20 mouse cellular contexts compared by ENCODE assay signal in the genomic region with DNA sequence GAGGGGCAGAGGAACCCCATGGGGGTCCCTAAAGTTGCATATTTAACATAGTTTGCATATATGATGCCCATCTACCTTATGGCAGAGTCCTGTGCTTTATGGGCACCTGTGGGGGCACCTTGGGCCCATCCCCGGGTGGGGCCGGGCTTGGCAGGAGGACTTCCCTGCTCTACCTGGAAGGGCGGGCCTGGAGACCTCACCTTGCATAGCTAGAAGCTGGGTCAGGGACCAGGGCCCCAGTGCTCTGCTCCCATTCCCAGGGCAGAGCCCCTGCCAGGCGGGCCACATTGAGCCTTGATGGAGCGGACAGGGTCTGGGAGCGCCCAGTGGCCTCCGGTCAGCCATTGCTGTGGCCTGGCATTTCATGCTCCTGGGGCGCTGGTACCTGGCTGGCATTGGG. TPM values are rescaled to one million over a fixed set of nuclear protein-coding genes. Genes with fewer than 3 reads are reported as not detected.
DNase-seq lines count a peak whose midpoint lies in the region; ATAC-seq and TF ChIP-seq lines count a peak whose summit lies in the region.
"Had no signal": no experiment of that assay in that cellular context is flagged by ENCODE, and none has a peak within 500 bp of the region (broad histone marks: within the 10 kb centered on the region; RNA-seq: fewer than 3 reads in every experiment).

No protein-coding gene starts in this region.

- WGBS in forebrain, embryonic 10.5 days: 90% methylated on average over 8 of the region's 8 CpGs
- WGBS in forebrain, embryonic 16.5 days: 90% methylated on average over 8 of the region's 8 CpGs
- WGBS in kidney, embryonic 14.5 days: 91% methylated on average over 8 of the region's 8 CpGs
- WGBS in kidney, adult 2 months: over 99% methylated on average over 8 of the region's 8 CpGs
- WGBS in midbrain, embryonic 11.5 days: 92% methylated on average over 8 of the region's 8 CpGs
- WGBS in midbrain, embryonic 15.5 days: 94% methylated on average over 8 of the region's 8 CpGs

- no peak overlapping the region for H3K4me2 ChIP-seq in forebrain, embryonic 16.5 days (ENCODE audit: low read length)
- no peak overlapping the region for H3K4me2 ChIP-seq in kidney, embryonic 14.5 days (replicated peaks; ENCODE audit: low read depth, low read length)
- no peak overlapping the region for H3K4me2 ChIP-seq in midbrain, embryonic 11.5 days
- no peak overlapping the region for H3K4me2 ChIP-seq in midbrain, embryonic 15.5 days

- ATAC-seq in forebrain, embryonic 16.5 days: no peak
- peak; percentile 19; the same call in 1 of the 2 replicates for ATAC-seq in kidney, embryonic 14.5 days (ENCODE audit: low FRiP score, low TSS enrichment)
- 0 out of 2 replicates have a peak, but pooled peaks have one; percentile 27 for ATAC-seq in midbrain, embryonic 11.5 days (ENCODE audit: low FRiP score)
- no peak for ATAC-seq in midbrain, embryonic 15.5 days (replicated peaks)
- no peak for ATAC-seq in cerebellum, adult (ENCODE audit: insufficient number of reproducible peaks, low FRiP score, low TSS enrichment)

- H3K9ac ChIP-seq in forebrain, embryonic 16.5 days (replicated peaks; ENCODE audit: low read depth, low read length): no peak overlapping the region
- H3K9ac ChIP-seq in kidney, embryonic 14.5 days (ENCODE audit: low read depth, low read length): no peak overlapping the region
- no peak overlapping the region for H3K9ac ChIP-seq in midbrain, embryonic 11.5 days (ENCODE audit: low read length)
- no peak overlapping the region for H3K9ac ChIP-seq in midbrain, embryonic 15.5 days
- H3K9ac ChIP-seq: liver, embryonic 14.5 days had no signal

- no peak for TF ChIP-seq CTCF in kidney, adult 2 months (conservative IDR thresholded peaks at IDR 0.05; ENCODE audit: insufficient read depth, insufficient read length, low read depth, low read length)

- peaks cover 12% of the 10 kb centered on the region for H3K4me1 ChIP-seq in forebrain, embryonic 10.5 days
- no peaks in the 10 kb centered on the region; the same call in 1 of the 2 replicates for H3K4me1 ChIP-seq in forebrain, embryonic 16.5 days (replicated peaks; ENCODE audit: control insufficient read depth, insufficient read depth, low read length)
- no peaks in the 10 kb centered on the region for H3K4me1 ChIP-seq in kidney, embryonic 14.5 days (ENCODE audit: control insufficient read depth, insufficient read depth, low read length)
- H3K4me1 ChIP-seq in kidney, adult 2 months (ENCODE audit: control insufficient read depth, insufficient read depth, low read length): no peaks in the 10 kb centered on the region
- H3K4me1 ChIP-seq in midbrain, embryonic 11.5 days (ENCODE audit: control insufficient read depth, insufficient read depth, low read length): no peaks in the 10 kb centered on the region
- H3K4me1 ChIP-seq in midbrain, embryonic 15.5 days: no peaks in the 10 kb centered on the region

- no peak for TF ChIP-seq POLR2A in kidney, adult 2 months (IDR thresholded peaks at IDR 0.05; ENCODE audit: low read depth, low read length)

- no peak for DNase-seq in forebrain, embryonic 10.5 days (ENCODE audit: extremely low spot score, low spot score)
- DNase-seq in kidney, adult 2 months: no peak
- no peak for DNase-seq in midbrain, embryonic 11.5 days (ENCODE audit: low spot score, missing footprints)
- DNase-seq in adrenal gland, postnatal 4 days (ENCODE audit: low spot score in 2 of 2): no peak
- DNase-seq: adrenal gland, postnatal 10 days; cerebellum, adult 18-20 months; cerebellum, postnatal 36 days; gastrocnemius, postnatal 10 days; heart, adult 18-20 months; kidney, postnatal 4 days; lung, postnatal 10 days; thymus, adult 2 months had no signal

- peak overlapping the region; percentile 37; the same call in 1 of the 2 replicates for H3K4me3 ChIP-seq in forebrain, embryonic 10.5 days
- H3K4me3 ChIP-seq in forebrain, embryonic 16.5 days (replicated peaks; ENCODE audit: low read length): no peak overlapping the region
- no peak overlapping the region for H3K4me3 ChIP-seq in kidney, embryonic 14.5 days (ENCODE audit: low read length)
- H3K4me3 ChIP-seq in kidney, adult 2 months (ENCODE audit: insufficient read depth, low read depth, low read length): no peak overlapping the region
- H3K4me3 ChIP-seq in midbrain, embryonic 11.5 days (ENCODE audit: low read depth, low read length): no peak overlapping the region
- no peak overlapping the region for H3K4me3 ChIP-seq in midbrain, embryonic 15.5 days

- peaks cover 69% of the 10 kb centered on the region for H3K27me3 ChIP-seq in forebrain, embryonic 10.5 days (ENCODE audit: poor library complexity, severe bottlenecking)
- peaks cover 24% of the 10 kb centered on the region for H3K27me3 ChIP-seq in forebrain, embryonic 16.5 days (replicated peaks; ENCODE audit: control insufficient read depth, insufficient read depth, low read length)
- peaks cover 25% of the 10 kb centered on the region for H3K27me3 ChIP-seq in kidney, embryonic 14.5 days (ENCODE audit: control insufficient read depth, insufficient read depth, low read length)
- no peaks in the 10 kb centered on the region for H3K27me3 ChIP-seq in kidney, adult 2 months (replicated peaks; ENCODE audit: control insufficient read depth, insufficient read depth, low read length)
- peaks cover 16% of the 10 kb centered on the region for H3K27me3 ChIP-seq in midbrain, embryonic 11.5 days (ENCODE audit: control insufficient read depth, insufficient read depth, low read length)
- peaks cover 28% of the 10 kb centered on the region for H3K27me3 ChIP-seq in midbrain, embryonic 15.5 days (replicated peaks)

- H3K27ac ChIP-seq in forebrain, embryonic 10.5 days: no peak overlapping the region
- H3K27ac ChIP-seq in forebrain, embryonic 16.5 days (ENCODE audit: low read length): no peak overlapping the region
- no peak overlapping the region for H3K27ac ChIP-seq in kidney, embryonic 14.5 days (ENCODE audit: low read depth, low read length)
- no peak overlapping the region for H3K27ac ChIP-seq in kidney, adult 2 months (ENCODE audit: insufficient read depth, low read depth, low read length)
- H3K27ac ChIP-seq in midbrain, embryonic 11.5 days (ENCODE audit: low read depth, low read length): no peak overlapping the region
- no peak overlapping the region for H3K27ac ChIP-seq in midbrain, embryonic 15.5 days
- H3K27ac ChIP-seq: liver, embryonic 14.5 days had no signal

- no peaks in the 10 kb centered on the region for H3K36me3 ChIP-seq in forebrain, embryonic 10.5 days (replicated peaks)
- no peaks in the 10 kb centered on the region for H3K36me3 ChIP-seq in forebrain, embryonic 16.5 days (ENCODE audit: control insufficient read depth, insufficient read depth)
- H3K36me3 ChIP-seq in kidney, embryonic 14.5 days (ENCODE audit: control insufficient read depth, insufficient read depth, low read length): no peaks in the 10 kb centered on the region
- no peaks in the 10 kb centered on the region for H3K36me3 ChIP-seq in kidney, adult 2 months (ENCODE audit: control insufficient read depth, insufficient read depth, low read length)
- H3K36me3 ChIP-seq in midbrain, embryonic 11.5 days (ENCODE audit: control insufficient read depth, insufficient read depth, low read length): no peaks in the 10 kb centered on the region
- H3K36me3 ChIP-seq in midbrain, embryonic 15.5 days (replicated peaks): no peaks in the 10 kb centered on the region

- H3K9me3 ChIP-seq in forebrain, embryonic 10.5 days: no peaks in the 10 kb centered on the region
- no peaks in the 10 kb centered on the region for H3K9me3 ChIP-seq in forebrain, embryonic 16.5 days (ENCODE audit: control insufficient read depth, low read length)
- H3K9me3 ChIP-seq in kidney, embryonic 14.5 days (ENCODE audit: control insufficient read depth, low read length): no peaks in the 10 kb centered on the region
- H3K9me3 ChIP-seq in midbrain, embryonic 11.5 days (ENCODE audit: control insufficient read depth, low read length): no peaks in the 10 kb centered on the region
- no peaks in the 10 kb centered on the region for H3K9me3 ChIP-seq in midbrain, embryonic 15.5 days
- H3K9me3 ChIP-seq: megakaryocyte, embryonic 14.5 days had no signal

RNA-seq across cellular contexts. Expression of gene Cited4, which starts 31.0 kb away (rescaled TPM):
- polyA plus RNA-seq in forebrain, embryonic 10.5 days (2016; fragmentation: Nextera tagmentation; extraction: Ambion mirVana): 13.8 and 14.3 TPM in 2 replicates
- 0.46 and 0.79 TPM in 2 replicates for polyA plus RNA-seq in forebrain, embryonic 16.5 days (2015; fragmentation: Nextera tagmentation; extraction: Ambion mirVana)
- polyA plus RNA-seq in kidney, embryonic 14.5 days (2014; fragmentation: Nextera tagmentation; extraction: Ambion mirVana): 9.3 and 11.0 TPM in 2 replicates
- polyA plus RNA-seq in kidney, adult 2 months (2012; rRNA removed): 4.2 and 5.9 TPM in 2 replicates
- polyA plus RNA-seq in midbrain, embryonic 11.5 days (2014; fragmentation: Nextera tagmentation; extraction: Ambion mirVana): 8.7 and 8.8 TPM in 2 replicates
- 0.53 and 0.82 TPM in 2 replicates for polyA plus RNA-seq in midbrain, embryonic 15.5 days (2015; fragmentation: Nextera tagmentation; extraction: Ambion mirVana)
- total RNA-seq in adrenal gland, postnatal 4 days (2021): 10 to 100 TPM in 1 of 2 experiments, 1 to 10 TPM in 1; 8.2 to 10.4 TPM
- total RNA-seq: neutrophil, adult 5-6 weeks had no signal

RNA-seq across cellular contexts. Expression of gene Kcnq4, which starts 51.1 kb away (rescaled TPM):
- 1.5 and 1.8 TPM in 2 replicates for polyA plus RNA-seq in forebrain, embryonic 10.5 days (2016; fragmentation: Nextera tagmentation; extraction: Ambion mirVana)
- polyA plus RNA-seq in forebrain, embryonic 16.5 days (2015; fragmentation: Nextera tagmentation; extraction: Ambion mirVana): 8.7 and 11.1 TPM in 2 replicates
- 0.51 and 0.73 TPM in 2 replicates for polyA plus RNA-seq in kidney, embryonic 14.5 days (2014; fragmentation: Nextera tagmentation; extraction: Ambion mirVana)
- polyA plus RNA-seq in kidney, adult 2 months (2012; rRNA removed): 0.86 and 1.0 TPM in 2 replicates
- polyA plus RNA-seq in midbrain, embryonic 11.5 days (2014; fragmentation: Nextera tagmentation; extraction: Ambion mirVana): 1.9 and 2.3 TPM in 2 replicates
- polyA plus RNA-seq in midbrain, embryonic 15.5 days (2015; fragmentation: Nextera tagmentation; extraction: Ambion mirVana): 4.5 and 4.9 TPM in 2 replicates
- 1 to 10 TPM; 5.6 to 6.5 TPM for total RNA-seq in adrenal gland, postnatal 4 days (2021)
- total RNA-seq: neutrophil, adult 5-6 weeks had no signal
- polyA plus RNA-seq: erythroblast, embryonic 14.5 days had no signal

Comparison
In these comparisons a context has a peak if more than half of its experiments do, and no peak if none do; other contexts are left out.
1. ATAC-seq: peak in kidney, embryonic 14.5 days (single experiment) and midbrain, embryonic 11.5 days (single experiment); none in forebrain, embryonic 16.5 days (single experiment), midbrain, embryonic 15.5 days (single experiment) and cerebellum, adult (single experiment).